Mouse (Mus musculus) common myeloid progenitor, adult 5-6 weeks (primary cell): ENCODE data around the gene Magi1. TPM values are rescaled to one million over a fixed set of nuclear protein-coding genes. Genes with fewer than 3 reads are reported as not detected.

Source experiments
- ATAC-seq: replicated peaks from 2 replicates; pipeline ENCODE4 v1.8.0; 2016; ENCODE audit warnings: low read depth, mild to moderate bottlenecking, moderate TSS enrichment, inconsistent platforms; ENCODE audit not compliant: poor library complexity, severe bottlenecking
- total RNA-seq: library from RNA; stranded (forward); fragments of 200-1000, 187-1606 nt; gene quantifications from 2 replicates; pipeline ENCODE4 v1.2.3, GENCODE M21; 2017

Magi1 gene
- total RNA-seq, 1 experiment from 2014 or later = 0.18 TPM

GRCm38 (mm10) chr6:93923351-93923750 lies 360.4 kb downstream of the Magi1 start:
- ATAC-seq = no peak

- ATAC-seq = no peak
These were observed 360.8 kb downstream of the Magi1 start for GRCm38 (mm10) chr6:93922931-93923330.

GRCm38 (mm10) chr6:93913226-93913861 lies 370.4 kb downstream of the Magi1 start:
- no peak for ATAC-seq

- no peak for ATAC-seq
These were observed 371.0 kb downstream of the Magi1 start for GRCm38 (mm10) chr6:93912582-93913225.

GRCm38 (mm10) chr6:93912003-93912581 lies 371.6 kb downstream of the Magi1 start:
- ATAC-seq = no peak

- no peak for ATAC-seq
These were observed 372.3 kb downstream of the Magi1 start for GRCm38 (mm10) chr6:93911420-93911819.

GRCm38 (mm10) chr6:93909976-93910375 lies 373.7 kb downstream of the Magi1 start:
- ATAC-seq = no peak

GRCm38 (mm10) chr6:93904987-93905386 lies 378.7 kb downstream of the Magi1 start:
- ATAC-seq = no peak

GRCm38 (mm10) chr6:93902239-93902638 lies 381.5 kb downstream of the Magi1 start:
- ATAC-seq = no peak

GRCm38 (mm10) chr6:93901408-93901807 lies 382.3 kb downstream of the Magi1 start:
- ATAC-seq = no peak

- no peak for ATAC-seq
These were observed 386.2 kb downstream of the Magi1 start for GRCm38 (mm10) chr6:93897512-93897911.

GRCm38 (mm10) chr6:93895721-93896120 lies 388.0 kb downstream of the Magi1 start:
- no peak for ATAC-seq

- ATAC-seq = no peak
These were observed 389.8 kb downstream of the Magi1 start for GRCm38 (mm10) chr6:93893956-93894355.

GRCm38 (mm10) chr6:93892922-93893321 lies 390.8 kb downstream of the Magi1 start:
- ATAC-seq = no peak

- ATAC-seq = no peak
These were observed 393.7 kb downstream of the Magi1 start for GRCm38 (mm10) chr6:93890011-93890410.

- no peak for ATAC-seq
These were observed 406.4 kb downstream of the Magi1 start for GRCm38 (mm10) chr6:93877337-93877736.

GRCm38 (mm10) chr6:93874936-93875335 lies 408.8 kb downstream of the Magi1 start:
- ATAC-seq = no peak

GRCm38 (mm10) chr6:93874376-93874775 lies 409.3 kb downstream of the Magi1 start:
- ATAC-seq = no peak

- ATAC-seq = no peak
These were observed 410.2 kb downstream of the Magi1 start for GRCm38 (mm10) chr6:93873536-93873935.

GRCm38 (mm10) chr6:93871516-93871915 lies 412.2 kb downstream of the Magi1 start:
- ATAC-seq = no peak

GRCm38 (mm10) chr6:93870023-93870422 lies 413.7 kb downstream of the Magi1 start:
- ATAC-seq = no peak

GRCm38 (mm10) chr6:93862263-93862662 lies 421.5 kb downstream of the Magi1 start:
- no peak for ATAC-seq
